Mouse (Mus musculus) small intestine, adult 2 months (tissue): ENCODE data around the gene Dgkg.

Experiments
- CTCF ChIP-seq: fragments of 200-500 bp; IDR thresholded peaks from 2 replicates; pipeline ENCODE4 v1.5.1; 2012; ENCODE audit warnings: low read depth, mild to moderate bottlenecking, control low read depth, inconsistent platforms, low read length, moderate library complexity, mixed read lengths; ENCODE audit not compliant: insufficient replicate concordance, insufficient read length; ENCODE audit errors: extremely low read depth
- POLR2A ChIP-seq: fragments of 200-500 bp; IDR thresholded peaks from 2 replicates; pipeline ENCODE4 v1.6.1; 2012; ENCODE audit warnings: low read depth, mild to moderate bottlenecking, control low read depth, inconsistent platforms, low read length, moderate library complexity

DNA sequence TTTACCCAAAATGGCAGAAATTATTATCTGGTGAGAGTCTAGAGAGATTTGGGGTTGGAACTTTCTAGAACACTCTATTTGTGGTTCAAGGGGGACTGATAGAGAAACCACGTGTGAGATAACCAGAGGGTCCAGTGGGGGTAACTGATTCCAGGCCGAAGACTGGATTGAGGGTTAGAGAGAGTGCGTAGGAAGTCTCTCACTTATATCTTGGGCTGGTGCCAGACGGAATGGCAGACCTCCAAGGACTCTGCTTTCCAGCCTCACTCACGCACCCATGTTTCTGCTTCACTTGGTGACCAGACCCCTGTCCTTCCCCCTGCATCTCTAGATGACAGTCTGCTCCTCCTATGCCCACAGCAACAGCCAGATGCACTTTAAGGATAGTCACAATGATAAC lies 162.2 kb downstream of the Dgkg start:
- no peak for TF ChIP-seq CTCF
- no peak for TF ChIP-seq POLR2A
